Mouse (Mus musculus) liver, adult (tissue): ENCODE measurements around the gene Atp9a.

Source experiments
- GATA4 ChIP-seq: IDR thresholded peaks from 2 replicates; pipeline ENCODE4 v1.6.1; 2014; ENCODE audit warnings: mild to moderate bottlenecking, low read length; ENCODE audit not compliant: insufficient replicate concordance

Gene Atp9a

DNA sequence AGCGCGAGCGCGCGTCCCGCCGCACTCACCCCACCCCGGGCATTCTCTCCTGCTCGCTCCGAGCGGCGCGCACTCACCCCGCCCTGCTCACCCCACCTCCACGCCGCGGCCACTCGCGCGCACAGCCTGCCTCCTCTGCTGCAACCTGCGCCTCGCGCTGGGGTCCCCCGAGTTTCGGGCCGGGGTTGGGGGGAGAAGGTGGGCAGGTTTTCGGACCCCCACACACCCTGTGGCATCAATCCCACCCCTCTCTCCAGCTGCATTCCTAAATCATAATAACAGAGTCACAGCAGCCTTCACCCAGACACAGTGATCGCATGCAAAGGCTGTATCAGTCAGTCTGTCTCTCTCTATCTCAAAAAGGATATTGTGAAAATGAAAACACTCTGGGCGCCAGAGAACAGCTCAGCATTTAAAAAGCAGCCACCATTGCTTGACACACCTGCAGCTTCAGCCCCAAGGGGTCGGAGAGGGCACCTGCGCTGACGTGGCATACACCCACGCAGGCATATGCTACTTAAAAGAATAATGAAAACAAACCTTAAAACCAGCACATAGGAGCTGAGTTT is at the start of gene Atp9a:
TSS of gene Atp9a (minus strand) at position 351 of the 569 bp plus-strand sequence.
- no peak for TF ChIP-seq GATA4

DNA sequence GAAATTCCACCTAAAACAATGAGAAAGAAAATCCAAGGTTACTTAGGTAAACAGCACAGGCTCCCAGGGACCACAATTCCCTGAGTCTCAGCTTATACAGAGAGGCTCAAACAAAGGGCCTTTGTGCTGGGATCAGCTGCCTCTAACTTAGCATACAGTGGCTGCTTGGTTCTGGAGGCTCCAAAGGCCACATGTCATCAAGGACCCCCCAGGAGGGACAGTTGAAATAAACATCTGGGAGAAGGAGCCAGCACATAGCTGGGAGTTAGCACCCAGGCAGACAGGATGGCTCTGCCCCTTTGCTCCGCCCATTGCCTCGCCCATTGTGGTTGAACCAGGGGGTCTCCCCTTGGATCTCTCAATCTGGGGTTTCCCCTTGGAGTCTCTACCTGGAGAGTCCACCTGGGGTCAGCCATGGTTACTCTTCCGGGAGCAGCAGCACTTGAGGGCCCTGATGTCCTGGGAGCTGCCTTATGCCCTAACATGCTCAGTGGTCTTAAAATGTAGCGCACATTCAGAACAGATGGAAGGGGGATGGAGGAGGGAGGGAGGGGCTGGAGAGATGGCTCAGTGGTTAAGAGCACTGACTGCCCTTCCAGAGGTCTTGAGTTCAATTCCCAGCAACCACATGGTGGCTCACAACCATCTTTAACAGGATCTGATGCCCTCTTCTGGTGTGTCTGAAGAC is 49.0 kb upstream of the Atp9a start:
- TF ChIP-seq GATA4 = no peak

DNA sequence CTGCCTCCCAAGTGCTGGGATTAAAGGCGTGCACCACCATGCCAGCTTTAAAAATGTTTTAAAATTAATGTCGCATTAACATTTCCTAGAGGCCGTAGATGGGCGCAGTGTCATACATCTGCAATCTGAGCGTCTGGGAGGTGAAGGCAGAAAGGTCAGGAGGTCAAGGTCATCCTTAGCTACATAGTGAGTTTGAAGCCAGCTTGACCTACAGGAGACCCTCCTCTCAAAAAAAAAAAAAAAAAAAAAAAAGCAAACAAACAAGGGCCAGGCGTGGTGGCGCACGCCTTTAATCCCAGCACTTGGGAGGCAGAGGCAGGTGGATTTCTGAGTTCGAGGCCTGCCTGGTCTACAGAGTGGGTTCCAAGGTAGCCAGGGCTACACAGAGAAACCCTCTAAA is 44.0 kb upstream of the Atp9a start:
- no peak for TF ChIP-seq GATA4

DNA sequence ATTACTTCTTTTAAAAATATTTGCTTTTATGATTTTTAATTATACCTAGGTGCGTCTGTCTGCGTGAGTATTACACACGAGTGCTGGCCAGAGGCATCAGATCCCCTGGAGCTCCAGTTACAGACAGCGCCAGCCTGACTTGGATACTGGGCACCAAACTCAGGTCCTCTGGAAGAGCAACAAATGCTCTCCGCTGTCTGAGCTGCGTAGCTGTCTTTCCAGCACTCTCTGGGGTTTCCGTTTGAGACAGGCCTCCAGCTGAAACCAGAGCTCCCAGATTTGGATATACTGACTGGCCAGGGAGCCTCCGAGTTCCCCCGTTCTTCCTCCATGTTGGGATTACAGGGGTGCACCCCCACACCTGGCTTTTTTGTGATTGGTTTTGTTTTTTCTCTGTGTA is 38.4 kb upstream of the Atp9a start:
- TF ChIP-seq GATA4 = no peak

DNA sequence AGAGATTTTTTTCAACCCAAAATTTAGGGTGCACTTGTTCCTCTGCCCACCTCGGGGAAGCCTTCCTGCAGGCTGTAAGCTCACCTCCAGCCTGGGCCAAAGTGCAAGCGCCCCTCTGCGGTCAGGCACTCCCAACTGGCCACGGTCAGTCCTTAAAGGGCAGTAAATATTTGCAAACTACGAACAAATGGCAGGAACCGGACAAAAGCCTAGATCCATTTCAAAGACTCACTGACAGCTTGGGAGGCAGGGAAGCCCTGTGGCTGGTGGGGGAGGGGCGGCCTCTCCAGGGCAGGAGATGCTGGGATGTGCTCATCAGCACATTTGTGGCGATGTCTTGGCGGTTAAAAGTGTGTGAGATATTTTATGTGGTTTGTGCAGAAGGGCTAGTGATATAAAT is 37.8 kb upstream of the Atp9a start:
- TF ChIP-seq GATA4 = no peak

DNA sequence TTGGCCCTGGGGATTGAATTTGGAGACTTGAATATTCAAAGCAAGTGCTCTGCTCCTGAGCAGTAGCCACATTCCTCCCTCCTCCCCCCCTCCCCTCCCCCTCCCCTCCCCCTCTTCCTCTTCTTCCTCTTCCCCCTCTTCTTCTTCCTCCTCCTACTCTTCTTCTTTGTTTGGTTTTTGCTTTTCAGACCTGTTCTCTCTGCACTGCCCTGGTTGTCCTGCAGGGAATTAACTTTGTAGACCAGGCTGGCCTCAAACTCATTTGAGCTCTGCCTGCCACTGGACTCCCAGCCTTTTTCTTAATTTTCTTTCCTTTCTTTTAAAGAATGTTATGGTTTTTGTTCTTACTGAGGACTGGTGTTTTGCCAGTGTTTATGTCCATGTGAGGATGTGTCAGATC is 35.3 kb upstream of the Atp9a start:
- no peak for TF ChIP-seq GATA4

DNA sequence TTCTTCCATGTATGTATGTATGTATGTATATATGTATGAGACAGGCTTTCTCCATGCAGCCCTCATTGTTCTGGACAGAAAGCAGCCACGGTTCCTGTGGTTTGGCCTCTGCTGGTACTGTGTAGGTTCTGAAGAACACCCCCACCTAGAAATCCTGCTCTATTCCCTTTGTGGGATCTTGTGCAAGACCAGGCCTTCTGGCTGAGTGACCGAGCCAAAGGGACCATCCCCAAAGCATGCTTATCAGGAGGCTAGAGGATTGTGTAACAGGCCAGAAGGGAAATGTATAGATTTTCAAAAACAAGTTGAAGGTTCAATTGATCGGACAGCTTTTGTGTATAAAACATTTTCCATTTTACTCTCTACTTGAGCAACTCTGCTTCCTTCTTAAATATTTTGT is 34.0 kb upstream of the Atp9a start:
- TF ChIP-seq GATA4 = no peak

DNA sequence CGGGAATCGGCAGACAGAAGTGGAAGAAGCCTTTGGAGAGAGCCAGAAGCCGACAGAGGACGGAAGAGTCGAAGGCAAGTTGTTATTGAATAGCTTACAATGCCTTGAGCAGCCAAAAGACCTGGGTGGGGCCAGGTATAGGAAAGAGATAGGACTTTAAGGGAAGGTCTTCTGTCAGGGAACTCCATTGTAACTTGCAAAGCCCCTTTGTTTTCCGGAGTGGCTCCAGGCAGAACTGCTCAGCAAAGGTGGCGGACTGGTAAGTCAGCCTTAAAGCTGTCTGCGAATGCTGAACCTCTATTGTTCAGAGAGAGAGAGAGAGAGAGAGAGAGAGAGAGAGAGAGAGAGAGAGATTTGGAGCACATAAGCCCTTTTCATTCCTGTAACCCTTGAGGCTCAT is 27.1 kb upstream of the Atp9a start:
- no peak for TF ChIP-seq GATA4

DNA sequence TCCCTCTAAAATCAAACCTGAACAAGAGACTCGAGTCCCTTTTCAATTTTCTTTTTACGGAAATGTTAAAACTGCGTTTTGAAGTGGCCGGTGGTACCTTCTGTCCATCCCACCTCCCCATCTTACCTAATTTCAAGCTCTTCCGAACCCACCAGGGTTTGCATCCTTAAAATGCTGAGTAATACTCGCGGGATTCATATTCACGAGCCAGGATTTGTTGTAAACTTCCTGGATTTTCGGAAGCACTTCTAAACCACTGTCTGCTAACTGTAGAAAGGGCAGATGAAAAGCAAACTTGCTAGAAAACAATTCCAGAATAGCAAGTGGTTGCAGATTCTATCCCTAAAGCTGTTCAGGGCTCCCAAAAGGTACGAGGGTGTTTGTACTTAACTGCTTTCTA is 25.4 kb upstream of the Atp9a start, which contains the start of gene Sall4:
TSS of gene Sall4 (minus strand) at position 362 of the 400 bp plus-strand sequence.
- TF ChIP-seq GATA4 = no peak

DNA sequence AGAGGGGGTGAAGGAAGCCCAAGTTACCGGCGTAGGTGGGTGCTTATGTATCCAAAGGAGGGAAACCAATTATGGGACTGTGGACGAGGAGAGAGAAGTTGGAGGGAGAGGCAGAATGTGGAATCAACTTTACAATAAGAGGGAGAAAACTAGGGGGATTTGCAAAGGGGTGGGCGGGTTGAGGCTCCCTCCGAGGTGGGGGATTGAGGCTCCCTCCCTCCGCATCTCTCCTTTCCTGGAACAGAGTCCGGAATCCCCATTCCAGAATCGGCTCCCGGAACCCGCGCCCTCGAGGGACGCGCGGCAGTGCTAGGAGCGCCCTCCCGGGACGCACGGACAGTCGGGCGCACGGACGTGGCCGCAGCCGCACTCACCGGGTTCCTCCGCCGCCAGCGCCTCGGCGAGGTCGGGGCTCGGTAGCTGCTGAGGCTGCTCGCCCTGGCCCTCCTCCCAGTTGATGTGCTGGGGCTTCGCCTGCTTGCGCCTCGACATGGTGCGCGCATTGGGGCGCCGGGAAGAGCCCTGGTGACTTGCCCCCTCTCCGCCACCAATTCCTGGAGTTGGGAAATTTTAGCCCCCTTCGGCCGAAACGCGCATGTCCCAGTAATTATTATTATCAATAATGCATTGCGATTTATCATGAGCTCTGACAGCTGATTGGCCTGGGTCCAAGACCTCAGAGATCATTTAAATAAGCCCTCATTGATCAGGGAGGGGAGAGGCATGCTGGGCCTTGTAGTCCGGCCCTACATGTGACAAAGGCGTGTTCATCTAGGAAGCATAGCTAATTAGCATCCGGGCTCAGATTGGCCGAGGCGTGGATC is 24.5 kb upstream of the Atp9a start:
- no peak for TF ChIP-seq GATA4

DNA sequence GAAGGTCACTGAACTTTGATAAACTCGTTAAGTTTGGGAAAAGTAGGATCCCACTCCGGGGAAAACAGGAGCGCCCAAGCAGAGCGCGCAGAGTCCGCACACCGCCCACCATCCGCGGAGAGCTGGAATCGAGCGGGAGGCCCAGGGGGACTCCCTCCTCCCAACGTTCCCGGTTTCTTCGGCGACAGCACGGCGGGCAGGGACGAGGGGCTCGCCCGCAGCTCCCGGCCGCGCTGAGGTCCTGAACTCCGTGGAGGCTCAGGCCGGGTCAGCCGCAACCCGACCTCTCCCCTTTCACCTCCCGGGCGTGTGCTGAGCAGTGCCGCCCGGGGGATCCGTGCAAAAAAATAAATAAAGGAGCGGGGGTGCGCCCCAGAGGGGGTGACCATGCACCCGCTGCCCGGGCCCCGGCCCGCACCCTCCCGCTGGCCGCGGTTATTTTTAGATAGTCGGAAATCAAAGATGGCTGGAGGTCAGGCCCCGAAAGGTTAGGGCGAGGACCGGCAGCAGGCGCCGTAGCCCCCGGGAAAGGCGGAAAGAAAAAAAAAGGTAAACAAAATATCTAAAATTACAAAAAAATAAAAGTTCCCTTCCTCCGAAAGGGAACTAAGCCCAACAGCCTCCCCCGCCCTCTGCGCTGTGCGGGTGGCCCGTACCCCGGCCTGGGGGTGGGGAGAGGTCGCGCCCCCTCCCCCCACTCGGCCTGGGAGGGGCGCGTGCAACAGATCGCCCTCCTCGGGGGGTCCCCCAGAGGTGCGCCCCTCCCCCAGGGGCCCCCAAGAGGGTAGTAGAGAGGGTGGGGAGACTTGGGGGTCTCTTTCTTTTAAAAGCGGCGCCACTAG is 23.7 kb upstream of the Atp9a start:
- TF ChIP-seq GATA4 = no peak

DNA sequence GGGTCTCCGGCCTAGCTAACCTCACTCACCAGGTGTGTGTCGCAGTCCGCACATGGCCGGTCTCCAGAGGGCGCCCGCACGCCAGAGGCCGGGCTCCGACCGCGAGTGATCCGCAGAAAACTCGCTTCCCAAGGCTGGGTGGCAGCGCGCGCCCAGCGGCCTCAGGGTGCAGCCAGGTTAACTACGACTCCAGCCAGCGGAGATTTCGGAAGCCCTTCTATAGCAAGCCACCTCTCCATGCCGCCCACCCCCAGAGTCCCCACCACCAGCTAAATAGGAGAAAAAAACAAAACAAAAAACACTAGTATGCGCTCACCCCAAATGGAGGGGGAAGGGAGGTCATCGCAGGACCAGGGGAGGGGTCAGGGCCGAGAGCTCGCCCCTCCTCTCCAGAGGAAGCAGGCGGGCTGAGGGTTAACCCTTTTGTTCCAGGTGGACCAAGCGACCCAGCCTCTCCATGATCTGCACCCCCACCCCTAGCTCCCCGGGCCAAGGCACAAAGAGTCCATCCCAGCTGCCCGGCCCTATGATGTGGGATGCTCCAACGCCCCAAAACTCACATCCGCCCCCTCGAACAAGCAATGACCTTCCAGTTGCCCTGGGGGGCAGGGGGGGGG is 23.0 kb upstream of the Atp9a start:
- TF ChIP-seq GATA4 = no peak

DNA sequence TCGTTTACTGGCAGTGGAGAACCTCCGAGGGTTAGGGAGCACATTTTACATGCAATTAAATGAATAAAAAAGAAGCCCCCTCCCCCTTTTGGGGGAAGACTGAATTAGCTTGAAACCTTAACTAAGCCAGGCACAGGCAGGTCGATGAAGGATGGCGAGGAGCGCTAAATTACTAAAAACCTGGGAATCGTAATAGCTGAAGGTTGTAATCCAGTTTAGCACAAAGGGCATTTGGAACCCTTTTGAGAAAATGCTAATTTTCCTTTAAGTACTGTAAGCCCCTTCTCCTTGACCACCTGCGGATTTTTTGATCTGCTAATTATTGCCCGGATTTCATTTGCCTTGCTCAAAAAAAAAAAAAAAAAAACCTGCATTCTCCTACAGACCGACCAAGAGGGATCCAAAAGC is 22.3 kb upstream of the Atp9a start:
- TF ChIP-seq GATA4 = no peak

DNA sequence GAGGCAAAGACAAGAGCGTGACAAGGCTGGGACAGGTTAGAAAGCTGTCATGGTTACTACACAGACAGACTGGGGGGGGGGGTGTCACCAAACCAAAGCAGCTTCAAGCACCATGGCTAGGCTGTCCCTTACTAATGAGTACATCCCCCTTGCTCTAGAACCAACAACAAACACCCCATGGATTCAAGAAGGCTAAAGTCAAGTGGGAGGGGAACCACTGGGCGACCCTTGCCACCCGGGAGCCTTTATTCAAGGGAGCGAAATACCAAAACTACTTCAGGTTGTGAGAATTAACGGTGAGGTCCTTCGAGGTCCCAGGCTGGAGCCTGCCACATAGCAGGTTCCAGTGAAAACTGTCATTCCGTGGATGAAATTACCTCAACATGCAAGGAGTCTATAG is 21.6 kb upstream of the Atp9a start:
- no peak for TF ChIP-seq GATA4

DNA sequence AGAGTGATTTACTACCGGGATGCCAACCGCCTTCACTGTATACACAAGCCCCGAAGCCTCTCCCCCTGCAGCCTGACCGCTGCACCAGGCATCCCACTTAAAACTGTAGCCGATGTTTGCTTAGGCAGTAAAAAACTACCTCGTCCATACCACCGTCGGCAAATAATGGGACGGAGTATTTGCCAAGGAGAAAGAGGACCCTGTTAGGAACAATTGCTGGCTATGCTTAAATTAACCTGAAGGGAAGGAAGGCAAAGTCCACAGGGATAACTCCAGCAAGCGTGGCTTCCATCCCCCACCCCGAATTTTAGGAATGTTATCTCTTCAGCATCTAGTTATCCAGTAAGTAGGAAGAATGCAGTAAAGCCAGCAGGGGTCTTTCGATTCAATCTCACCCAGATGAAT is 20.2 kb upstream of the Atp9a start:
- TF ChIP-seq GATA4 = no peak
